Mouse (Mus musculus) neural tube, embryonic 12.5 days (tissue): ENCODE measurements around the gene Elk3. TPM values are rescaled to one million over a fixed set of nuclear protein-coding genes. Genes with fewer than 3 reads are reported as not detected.

Source experiments
- ATAC-seq: fragments of 200-750 bp; cut with Nextera tagmentation; 2 replicates; pipeline ENCODE4 v1.8.0; 2017; ENCODE audit warnings: low read depth, mild to moderate bottlenecking, moderate TSS enrichment, moderate library complexity; ENCODE audit not compliant: low FRiP score
- H3K27ac ChIP-seq: fragments of 300-500 bp; sonication (generic); 2 replicates; pipeline ENCODE4 v1.5.1; 2016
- H3K27me3 ChIP-seq: fragments of 300-500 bp; sonication (generic); replicated peaks from 2 replicates; pipeline ENCODE4 v1.6.1; 2016; ENCODE audit warnings: mild to moderate bottlenecking
- H3K36me3 ChIP-seq: fragments of 300-500 bp; sonication (generic); 2 replicates; pipeline ENCODE4 v1.6.1; 2016; ENCODE audit warnings: mild to moderate bottlenecking
- H3K4me1 ChIP-seq: fragments of 300-500 bp; sonication (generic); 2 replicates; pipeline ENCODE4 v1.6.1; 2016
- H3K4me2 ChIP-seq: fragments of 300-500 bp; sonication (generic); replicated peaks from 2 replicates; pipeline ENCODE4 v1.6.1; 2016; ENCODE audit warnings: mild to moderate bottlenecking
- H3K4me3 ChIP-seq: fragments of 300-500 bp; sonication (generic); 2 replicates; pipeline ENCODE4 v1.5.1; 2016
- H3K9ac ChIP-seq: fragments of 300-500 bp; sonication (generic); 2 replicates; pipeline ENCODE4 v1.6.1; 2016; ENCODE audit warnings: mild to moderate bottlenecking
- H3K9me3 ChIP-seq: fragments of 300-500 bp; sonication (generic); 2 replicates; pipeline ENCODE4 v1.6.1; 2016; ENCODE audit warnings: mild to moderate bottlenecking
- WGBS: fragments of 180-500 bp; shearing (Covaris S2); methylation state at CpG from one replicate; pipeline ENCODE4 v1.1.7; 2016; 5-methylcytosine and 5-hydroxymethylcytosine counted together
- polyA plus RNA-seq: library from polyadenylated mRNA; unstranded; fragments of >200 nt; fragmentation: Nextera tagmentation; extraction: Ambion mirVana; gene quantifications from 2 replicates; pipeline ENCODE4 v1.2.1, GENCODE M21; 2016

Elk3 gene
- polyA plus RNA-seq, 1 experiment from 2014 or later = 21.3 TPM

- Histone ChIP-seq H3K27ac (no peak overlapping the region), H3K36me3 (peaks cover 55% of the 10 kb centered on the region), H3K27me3 (no peaks in the 10 kb centered on the region), H3K9ac (no peak overlapping the region), H3K4me3 (no peak overlapping the region), H3K4me2 (no peak overlapping the region), H3K4me1 (no peaks in the 10 kb centered on the region), H3K9me3 (no peaks in the 10 kb centered on the region)
- 70% methylated on average over 4 of the region's 4 CpGs for WGBS
- ATAC-seq = no peak
Observed at GRCm38 (mm10) chr10:93214251-93214650, 96.7 kb downstream of the Elk3 start.

- H3K9me3 ChIP-seq = no peaks in the 10 kb centered on the region
- no peak overlapping the region for H3K4me2 ChIP-seq
- no peak for ATAC-seq
- H3K4me1 ChIP-seq = no peaks in the 10 kb centered on the region
- no peak overlapping the region for H3K27ac ChIP-seq
- no peak overlapping the region for H3K9ac ChIP-seq
- H3K36me3 ChIP-seq = peaks cover 51% of the 10 kb centered on the region
- no peaks in the 10 kb centered on the region for H3K27me3 ChIP-seq
- WGBS = 87% methylated on average over 7 of the region's 7 CpGs
- no peak overlapping the region for H3K4me3 ChIP-seq
Observed at GRCm38 (mm10) chr10:93213339-93213738, 97.6 kb downstream of the Elk3 start.

- no peak overlapping the region for H3K4me3 ChIP-seq
Observed at GRCm38 (mm10) chr10:93212699-93213098, 98.2 kb downstream of the Elk3 start.

DNA sequence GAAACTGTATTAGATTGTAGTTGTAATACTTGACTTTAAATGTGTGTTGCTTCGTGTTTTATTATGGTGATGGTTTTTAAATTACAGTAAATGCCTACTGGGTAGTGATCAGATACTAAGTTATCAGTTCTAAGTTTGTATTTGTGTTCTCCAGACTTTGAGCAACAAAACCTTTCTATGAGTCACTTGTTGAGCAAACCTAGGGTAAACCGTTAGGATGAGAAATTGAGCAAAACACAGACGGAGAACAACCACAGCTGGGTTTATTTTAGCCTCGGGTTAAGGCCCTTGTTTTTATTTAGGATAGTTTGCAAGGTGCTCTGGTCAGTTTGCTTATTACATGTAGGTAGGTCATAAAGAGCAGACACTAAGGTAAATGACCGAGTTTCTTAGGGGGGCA is 103.8 kb downstream of the Elk3 start:
- Histone ChIP-seq H3K27ac (no peak overlapping the region), H3K4me1 (no peaks in the 10 kb centered on the region), H3K4me2 (no peak overlapping the region), H3K4me3 (no peak overlapping the region), H3K9ac (no peak overlapping the region), H3K36me3 (peaks cover 5% of the 10 kb centered on the region), H3K9me3 (no peaks in the 10 kb centered on the region), H3K27me3 (no peaks in the 10 kb centered on the region)
- no peak for ATAC-seq
- 88% methylated on average over 5 of the region's 5 CpGs for WGBS

More at GRCm38 (mm10) chr10:93212699-93213098, 98.2 kb downstream of the Elk3 start:
- Histone ChIP-seq H3K36me3 (peaks cover 45% of the 10 kb centered on the region), H3K9me3 (no peaks in the 10 kb centered on the region), H3K27me3 (no peaks in the 10 kb centered on the region), H3K9ac (no peak overlapping the region), H3K27ac (no peak overlapping the region), H3K4me2 (no peak overlapping the region), H3K4me1 (no peaks in the 10 kb centered on the region)
- no peak for ATAC-seq
- 93% methylated on average over 2 of the region's 2 CpGs for WGBS

DNA sequence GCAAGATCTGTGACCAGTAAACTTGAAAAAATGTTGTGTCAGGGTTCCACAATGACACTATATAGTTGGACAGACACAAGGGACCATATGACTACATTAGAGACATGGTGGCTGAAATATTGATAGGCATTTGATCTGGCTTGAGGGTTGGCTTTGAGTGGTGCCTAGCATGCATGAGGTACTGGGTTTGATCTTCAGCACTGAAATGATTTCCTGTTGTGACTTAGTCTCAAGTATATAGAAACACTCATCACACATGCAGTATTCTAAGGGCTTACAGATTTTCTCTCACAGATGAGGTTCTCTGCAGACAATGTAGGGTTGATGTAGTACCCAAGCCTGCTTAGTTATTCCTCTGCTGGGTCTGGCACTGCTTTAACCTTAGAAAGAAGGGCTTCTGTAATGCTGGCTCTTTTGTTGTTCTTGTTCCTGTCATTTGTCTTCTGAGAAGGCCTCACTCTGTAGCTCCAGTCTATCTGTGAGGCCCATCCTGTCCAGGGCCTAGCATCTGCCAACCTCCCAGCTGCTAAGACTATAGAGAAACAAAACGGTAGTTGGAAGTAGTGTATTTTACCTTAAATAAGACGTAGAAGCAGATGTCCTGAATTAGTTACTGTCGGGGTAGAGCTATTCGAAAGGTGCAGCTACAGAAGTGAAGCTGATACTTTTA is 105.5 kb downstream of the Elk3 start:
- Histone ChIP-seq H3K9me3 (no peaks in the 10 kb centered on the region), H3K27me3 (no peaks in the 10 kb centered on the region), H3K9ac (no peak overlapping the region), H3K4me2 (no peak overlapping the region), H3K27ac (no peak overlapping the region), H3K4me1 (no peaks in the 10 kb centered on the region), H3K36me3 (no peaks in the 10 kb centered on the region), H3K4me3 (no peak overlapping the region)
- WGBS = 85% methylated on average over 4 of the region's 4 CpGs
- ATAC-seq = no peak

DNA sequence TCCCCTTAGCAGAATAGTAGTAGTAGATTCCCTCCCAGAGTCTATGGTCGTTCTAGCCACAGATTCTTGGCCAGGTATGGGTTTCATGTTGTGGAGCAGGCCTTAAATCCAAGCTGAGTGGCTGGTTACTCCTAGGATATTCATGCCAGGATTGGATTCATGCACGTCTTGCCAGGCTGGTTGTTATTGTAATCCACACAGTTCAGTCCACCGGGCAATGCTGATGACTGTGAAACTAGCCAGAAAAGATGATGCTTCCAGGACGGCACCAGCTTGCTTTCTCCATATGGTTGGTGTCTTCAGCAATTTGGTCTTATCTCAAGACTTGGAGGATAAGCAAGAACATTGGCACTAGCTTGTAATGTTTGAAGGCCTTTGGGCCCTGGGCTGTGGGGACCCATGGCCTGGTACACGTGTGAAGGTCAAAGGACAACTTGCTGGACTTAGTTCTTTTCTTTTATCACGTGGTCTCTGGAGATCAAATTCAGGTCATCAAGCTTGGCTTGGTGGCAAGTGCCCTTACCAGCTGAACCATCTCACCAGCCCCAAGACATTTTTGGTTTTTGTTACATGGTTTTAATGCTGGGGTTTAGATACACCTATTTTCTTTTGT is 109.0 kb downstream of the Elk3 start:
- Histone ChIP-seq H3K4me1 (no peaks in the 10 kb centered on the region), H3K36me3 (peaks cover 13% of the 10 kb centered on the region), H3K4me3 (no peak overlapping the region), H3K27me3 (no peaks in the 10 kb centered on the region), H3K9ac (no peak overlapping the region), H3K9me3 (no peaks in the 10 kb centered on the region), H3K27ac (no peak overlapping the region), H3K4me2 (no peak overlapping the region)
- WGBS = 91% methylated on average over 6 of the region's 6 CpGs
- ATAC-seq = no peak

GRCm38 (mm10) chr10:93198958-93199357 is 112.0 kb downstream of the Elk3 start:
- H3K36me3 ChIP-seq = peaks cover 13% of the 10 kb centered on the region
- no peaks in the 10 kb centered on the region for H3K9me3 ChIP-seq
- no peak overlapping the region for H3K4me2 ChIP-seq
- 91% methylated on average over 3 of the region's 3 CpGs for WGBS
- H3K27me3 ChIP-seq = no peaks in the 10 kb centered on the region
- no peak overlapping the region for H3K27ac ChIP-seq
- H3K4me3 ChIP-seq = no peak overlapping the region
- ATAC-seq = no peak
- no peak overlapping the region for H3K9ac ChIP-seq
- H3K4me1 ChIP-seq = peaks cover 14% of the 10 kb centered on the region

Other genes starting within 250 kb of the Elk3 start
- gene Cfap54, start 229.5 kb downstream of the Elk3 start, polyA plus RNA-seq = 0.78 and 0.90 TPM in 2 replicates
- 50.4 and 54.1 TPM in 2 replicates for gene Cdk17, start 150.3 kb downstream of the Elk3 start, polyA plus RNA-seq
- gene Lta4h, start 142.3 kb upstream of the Elk3 start, polyA plus RNA-seq = 125 TPM in 2 replicates
- gene Hal, start 177.6 kb upstream of the Elk3 start, polyA plus RNA-seq = 0.08 TPM in 1 of 2 replicates, not detected in the other
- gene Amdhd1, start 228.9 kb upstream of the Elk3 start, polyA plus RNA-seq = 0.10 TPM in 1 of 2 replicates, not detected in the other
- 0.28 and 0.42 TPM in 2 replicates for gene Ccdc38, start 229.5 kb upstream of the Elk3 start, polyA plus RNA-seq